Mouse (Mus musculus) kidney, postnatal 0 days (tissue): Measurements from ENCODE around the gene Klc3. TPM values are rescaled to one million over a fixed set of nuclear protein-coding genes. Genes with fewer than 3 reads are reported as not detected.

Experiments
- ATAC-seq: fragments of 200-750 bp; cut with Nextera tagmentation; replicated peaks from 2 replicates; pipeline ENCODE4 v1.8.0; 2017; ENCODE audit warnings: low read depth, moderate number of reproducible peaks, moderate TSS enrichment, moderate library complexity; ENCODE audit not compliant: low FRiP score
- DNase-seq: peaks from one replicate; pipeline ENCODE4 v3.0.0-alpha.2; 2016; ENCODE audit warnings: low spot score
- H3K27ac ChIP-seq: fragments of 300-500 bp; sonication (generic); 2 replicates; pipeline ENCODE4 v1.5.1; 2014; ENCODE audit warnings: mild to moderate bottlenecking
- H3K27me3 ChIP-seq: fragments of 300-500 bp; sonication (generic); 2 replicates; pipeline ENCODE4 v1.6.1; 2014; ENCODE audit warnings: low read length, mixed read lengths; ENCODE audit not compliant: insufficient read depth
- H3K36me3 ChIP-seq: fragments of 300-500 bp; sonication (generic); 2 replicates; pipeline ENCODE4 v1.6.1; 2014; ENCODE audit warnings: low read length, mixed read lengths; ENCODE audit not compliant: insufficient read depth
- H3K4me1 ChIP-seq: fragments of 300-500 bp; sonication (generic); replicated peaks from 2 replicates; pipeline ENCODE4 v1.6.1; 2014; ENCODE audit warnings: antibody characterized with exemption, low read length, mixed read lengths; ENCODE audit not compliant: insufficient read depth
- H3K4me2 ChIP-seq: fragments of 300-500 bp; sonication (generic); 2 replicates; pipeline ENCODE4 v1.6.1; 2014; ENCODE audit warnings: mild to moderate bottlenecking, low read length, moderate library complexity, mixed read lengths
- H3K4me3 ChIP-seq: fragments of 300-500 bp; sonication (generic); replicated peaks from 2 replicates; pipeline ENCODE4 v1.5.1; 2014; ENCODE audit warnings: low read depth, low read length
- H3K9ac ChIP-seq: fragments of 300-500 bp; sonication (generic); 2 replicates; pipeline ENCODE4 v1.6.1; 2014; ENCODE audit warnings: low read depth, low read length
- H3K9me3 ChIP-seq: fragments of 300-500 bp; sonication (generic); replicated peaks from 2 replicates; pipeline ENCODE4 v1.6.1; 2016; ENCODE audit warnings: low read length, inconsistent platforms, mixed read lengths
- CTCF ChIP-seq: IDR thresholded peaks from 2 replicates; pipeline ENCODE4 v1.5.1; 2016; ENCODE audit warnings: antibody characterized with exemption, low read depth, mild to moderate bottlenecking, moderate library complexity
- WGBS: fragments of 180-500 bp; shearing (Covaris S2); extraction: QIAGEN DNeasy Blood & Tissue Kit; methylation state at CpG from one replicate; pipeline ENCODE4 v1.1.7; 2014; 5-methylcytosine and 5-hydroxymethylcytosine counted together
- polyA plus RNA-seq: library from polyadenylated mRNA; unstranded; fragments of >200 nt; fragmentation: Nextera tagmentation; extraction: Ambion mirVana; gene quantifications from 2 replicates; pipeline ENCODE4 v1.2.1, GENCODE M21; 2015

The Klc3 gene
- polyA plus RNA-seq, 1 experiment from 2014 or later: 6.7 TPM

DNA sequence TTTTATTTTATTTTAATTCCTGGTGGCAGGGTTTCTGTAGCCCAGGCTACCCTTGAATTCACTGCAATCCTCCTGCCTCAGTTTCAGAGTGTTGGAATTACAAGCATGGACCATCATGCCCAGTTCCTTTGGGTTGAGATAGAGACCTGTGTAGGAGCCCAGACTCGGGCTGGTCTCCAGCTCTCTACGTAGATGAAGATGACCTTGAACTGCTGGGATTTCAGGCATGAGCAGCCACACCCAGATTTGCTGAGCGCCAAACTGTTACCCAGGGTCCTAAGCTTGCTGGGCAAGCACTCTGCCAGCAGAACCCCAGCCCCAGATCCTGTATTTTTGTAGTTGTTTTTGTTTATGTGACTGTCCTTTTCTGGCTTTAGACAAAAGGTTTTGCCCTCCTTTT, 9.6 kb upstream of the Klc3 start:
- Histone ChIP-seq H3K4me1 (no peaks in the 10 kb centered on the region), H3K9me3 (no peaks in the 10 kb centered on the region), H3K9ac (no peak overlapping the region), H3K4me2 (no peak overlapping the region), H3K4me3 (no peak overlapping the region), H3K36me3 (no peaks in the 10 kb centered on the region), H3K27me3 (no peaks in the 10 kb centered on the region), H3K27ac (no peak overlapping the region)
- TF ChIP-seq CTCF: no peak
- DNase-seq (no peak), ATAC-seq (no peak)
- WGBS: 88% methylated on average over 3 of the region's 3 CpGs

DNA sequence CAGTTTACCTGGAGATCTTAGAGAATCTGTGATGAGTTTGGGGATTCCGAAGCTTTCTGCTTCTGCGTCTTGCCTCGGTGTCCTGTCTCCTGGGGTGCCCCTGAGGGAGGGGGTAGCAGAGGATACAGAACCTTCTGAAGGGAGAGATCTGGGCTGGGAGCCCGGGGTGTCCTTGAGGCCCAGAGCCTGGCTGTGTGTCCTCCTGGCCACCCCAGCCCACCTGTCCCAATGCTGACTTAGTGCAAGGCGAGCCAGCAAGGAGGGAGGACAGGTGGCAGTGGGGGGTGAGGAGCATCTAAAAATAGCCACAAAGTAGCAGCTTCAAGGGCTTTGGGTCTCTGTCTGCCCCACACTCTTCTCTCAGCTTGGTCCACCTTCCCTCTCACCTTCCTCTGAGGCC, 7.9 kb upstream of the Klc3 start:
- 69% methylated on average over 5 of the region's 5 CpGs for WGBS

GRCm38 (mm10) chr7:19410766-19411344, 7.0 kb upstream of the Klc3 start:
- no peaks in the 10 kb centered on the region for H3K36me3 ChIP-seq
- no peak for DNase-seq
- no peak overlapping the region for H3K4me2 ChIP-seq
- no peak for ATAC-seq
- H3K27ac ChIP-seq: no peak overlapping the region
- no peaks in the 10 kb centered on the region for H3K9me3 ChIP-seq
- H3K4me1 ChIP-seq: no peaks in the 10 kb centered on the region
- WGBS: 70% methylated on average over 11 of the region's 11 CpGs
- H3K4me3 ChIP-seq: no peak overlapping the region
- TF ChIP-seq CTCF: no peak
- no peaks in the 10 kb centered on the region for H3K27me3 ChIP-seq
- no peak overlapping the region for H3K9ac ChIP-seq

More for the DNA sequence above, 7.9 kb upstream of the Klc3 start:
- TF ChIP-seq CTCF: no peak
- H3K4me1 ChIP-seq: no peaks in the 10 kb centered on the region
- no peaks in the 10 kb centered on the region for H3K36me3 ChIP-seq
- no peak for ATAC-seq
- no peaks in the 10 kb centered on the region for H3K9me3 ChIP-seq
- H3K27me3 ChIP-seq: no peaks in the 10 kb centered on the region
- no peak overlapping the region for H3K4me2 ChIP-seq
- no peak for DNase-seq
- H3K9ac ChIP-seq: no peak overlapping the region
- H3K4me3 ChIP-seq: no peak overlapping the region
- H3K27ac ChIP-seq: no peak overlapping the region

GRCm38 (mm10) chr7:19409753-19410152, 5.8 kb upstream of the Klc3 start:
- Histone ChIP-seq H3K9ac (no peak overlapping the region), H3K27ac (no peak overlapping the region), H3K4me3 (no peak overlapping the region), H3K9me3 (no peaks in the 10 kb centered on the region), H3K4me1 (no peaks in the 10 kb centered on the region), H3K27me3 (no peaks in the 10 kb centered on the region), H3K36me3 (no peaks in the 10 kb centered on the region), H3K4me2 (no peak overlapping the region)
- DNase-seq (no peak), ATAC-seq (0 out of 2 replicates have a peak, but pooled peaks have one; percentile 25)
- 20% methylated on average over 6 of the region's 6 CpGs for WGBS
- no peak for TF ChIP-seq CTCF

GRCm38 (mm10) chr7:19405417-19405816, 1.5 kb upstream of the Klc3 start:
- H3K9ac ChIP-seq: no peak overlapping the region
- no peak overlapping the region for H3K27ac ChIP-seq
- H3K36me3 ChIP-seq: no peaks in the 10 kb centered on the region
- no peak overlapping the region for H3K4me2 ChIP-seq
- WGBS: 4% methylated on average over 19 of the region's 19 CpGs
- H3K4me1 ChIP-seq: 0 out of 2 replicates have a peak, but pooled peaks cover 4% of the 10 kb centered on the region
- peak; percentile 95 for TF ChIP-seq CTCF
- ATAC-seq (peak; percentile 63; the same call in 1 of the 2 replicates), DNase-seq (peak; percentile 85)
- H3K27me3 ChIP-seq: no peaks in the 10 kb centered on the region; the same call in 1 of the 2 replicates
- no peak overlapping the region for H3K4me3 ChIP-seq
- no peaks in the 10 kb centered on the region for H3K9me3 ChIP-seq

DNA sequence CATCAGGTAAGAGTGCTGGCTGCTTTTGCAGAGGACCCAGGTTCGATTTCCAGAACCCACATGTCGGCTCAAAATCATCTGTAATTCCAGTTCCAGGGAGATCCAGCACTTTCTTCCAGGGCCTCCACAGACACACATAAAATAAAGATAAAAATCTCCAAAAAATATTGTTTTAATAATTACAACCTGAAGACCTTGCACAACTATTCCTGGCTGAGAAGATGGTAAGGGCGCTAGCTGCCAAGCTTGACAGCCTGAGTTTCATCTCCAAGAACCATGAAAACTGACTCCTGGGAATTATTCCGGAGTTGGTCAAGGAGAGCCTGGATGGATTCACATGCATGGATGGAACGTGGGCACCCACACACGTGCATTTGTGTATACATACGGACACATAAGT, 572 bp upstream of the Klc3 start, which contains the start of gene Ckm:
Ckm (plus strand) TSS at position 301 of the 400 bp plus-strand sequence.
- DNase-seq (no peak), ATAC-seq (no peak)
- no peak for TF ChIP-seq CTCF

More for the DNA sequence above, 572 bp upstream of the Klc3 start, which contains the start of gene Ckm:
- Histone ChIP-seq H3K9ac (peak within 1 kb of the TSS; percentile 36), H3K36me3 (no peaks in the 10 kb centered on the region), H3K27me3 (no peaks in the 10 kb centered on the region; the same call in 1 of the 2 replicates), H3K9me3 (no peaks in the 10 kb centered on the region), H3K27ac (no peak within 1 kb of the TSS), H3K4me2 (peak within 1 kb of the TSS; percentile 88), H3K4me3 (peak within 1 kb of the TSS; percentile 52), H3K4me1 (0 out of 2 replicates have a peak, but pooled peaks cover 4% of the 10 kb centered on the region)
- 47% methylated on average over 7 of the region's 7 CpGs for WGBS
